In genomic region chr3:118472215-118472799, GRCm38 (mm10) we compare ENCODE assay signal across 21 mouse cellular contexts.
A peak's percentile ranks its signal among the peaks of the same experiment; 100 is the strongest.
DNase-seq lines count a peak whose midpoint lies in the region; ATAC-seq lines count a peak whose summit lies in the region.
"Had no signal": no experiment of that assay in that cellular context is flagged by ENCODE, and none has a peak within 500 bp of the region (broad histone marks: within the 10 kb centered on the region; RNA-seq: fewer than 3 reads in every experiment).

No protein-coding gene starts in this region.

- no peak overlapping the region for H3K4me2 ChIP-seq in neural tube, embryonic 12.5 days (replicated peaks)
- H3K4me2 ChIP-seq in limb, embryonic 13.5 days (replicated peaks): peak overlapping the region; percentile 44
- H3K4me2 ChIP-seq in neural tube, embryonic 15.5 days: no peak overlapping the region
- H3K4me2 ChIP-seq in heart, embryonic 11.5 days: no peak overlapping the region
- H3K4me2 ChIP-seq: embryonic facial prominence, embryonic 12.5 days; forebrain, embryonic 15.5 days; hindbrain, embryonic 14.5 days had no signal

- DNase-seq in embryo, embryonic 10.5 days (ENCODE audit: low spot score): peak; percentile 10
- no peak for DNase-seq in embryo, embryonic 11 days
- DNase-seq in neural tube, embryonic 10.5 days (ENCODE audit: extremely low spot score, low spot score): no peak
- no peak for DNase-seq in heart, adult 8-10 months (ENCODE audit: low spot score)
- DNase-seq: adrenal gland, adult 8-10 months; B cell, adult 2 months; cerebellum, adult 11-12 months; cerebellum, adult 9-10 months; cerebellum, postnatal 25 days; gastrocnemius, postnatal 25 days; heart, postnatal 10 days; heart, postnatal 4 days had no signal

- H3K9ac ChIP-seq in neural tube, embryonic 12.5 days: no peak overlapping the region
- H3K9ac ChIP-seq in limb, embryonic 13.5 days: no peak overlapping the region
- H3K9ac ChIP-seq in neural tube, embryonic 15.5 days (replicated peaks): no peak overlapping the region
- H3K9ac ChIP-seq in heart, embryonic 11.5 days (ENCODE audit: low read depth, low read length): no peak overlapping the region
- H3K9ac ChIP-seq: embryonic facial prominence, embryonic 12.5 days; forebrain, embryonic 15.5 days; hindbrain, embryonic 14.5 days had no signal

- ATAC-seq in neural tube, embryonic 12.5 days (ENCODE audit: low FRiP score, low read depth): peak; percentile 56; the same call in 1 of the 2 replicates
- peak; percentile 59; the same call in 1 of the 2 replicates for ATAC-seq in limb, embryonic 13.5 days (ENCODE audit: low FRiP score, low read depth)
- peak; percentile 45; the same call in 1 of the 2 replicates for ATAC-seq in neural tube, embryonic 15.5 days (ENCODE audit: low FRiP score)
- ATAC-seq in heart, embryonic 11.5 days (replicated peaks; ENCODE audit: insufficient number of reproducible peaks, low FRiP score, low TSS enrichment): no peak
- ATAC-seq: CD4-positive, CD25-positive, alpha-beta regulatory T cell, adult 4 months; forebrain, embryonic 15.5 days had no signal

- H3K36me3 ChIP-seq in neural tube, embryonic 12.5 days: no peaks in the 10 kb centered on the region
- H3K36me3 ChIP-seq in limb, embryonic 13.5 days: no peaks in the 10 kb centered on the region
- no peaks in the 10 kb centered on the region for H3K36me3 ChIP-seq in neural tube, embryonic 15.5 days
- H3K36me3 ChIP-seq in heart, embryonic 11.5 days (ENCODE audit: control insufficient read depth, insufficient read depth, low read length): no peaks in the 10 kb centered on the region
- H3K36me3 ChIP-seq: embryonic facial prominence, embryonic 12.5 days; G1E had no signal

- no peaks in the 10 kb centered on the region for H3K9me3 ChIP-seq in neural tube, embryonic 12.5 days
- no peaks in the 10 kb centered on the region for H3K9me3 ChIP-seq in limb, embryonic 13.5 days
- H3K9me3 ChIP-seq in neural tube, embryonic 15.5 days (replicated peaks): no peaks in the 10 kb centered on the region
- no peaks in the 10 kb centered on the region for H3K9me3 ChIP-seq in heart, embryonic 11.5 days (replicated peaks; ENCODE audit: control insufficient read depth, low read length)
- H3K9me3 ChIP-seq: embryonic facial prominence, embryonic 12.5 days; forebrain, embryonic 15.5 days had no signal

- no peaks in the 10 kb centered on the region for H3K27me3 ChIP-seq in neural tube, embryonic 12.5 days (replicated peaks)
- H3K27me3 ChIP-seq in limb, embryonic 13.5 days: no peaks in the 10 kb centered on the region
- no peaks in the 10 kb centered on the region for H3K27me3 ChIP-seq in neural tube, embryonic 15.5 days (replicated peaks)
- no peaks in the 10 kb centered on the region for H3K27me3 ChIP-seq in heart, embryonic 11.5 days (ENCODE audit: control insufficient read depth, insufficient read depth, low read length)
- H3K27me3 ChIP-seq: embryonic facial prominence, embryonic 12.5 days; forebrain, embryonic 15.5 days had no signal

- 49% methylated on average over 10 of the region's 10 CpGs for WGBS in neural tube, embryonic 12.5 days
- WGBS in limb, embryonic 13.5 days: 13% methylated on average over 10 of the region's 10 CpGs
- WGBS in neural tube, embryonic 15.5 days: 40% methylated on average over 10 of the region's 10 CpGs
- WGBS in heart, embryonic 11.5 days (ENCODE audit: insufficient replicate concordance): 79% methylated on average over 10 of the region's 10 CpGs

- no peak overlapping the region for H3K4me3 ChIP-seq in neural tube, embryonic 12.5 days
- H3K4me3 ChIP-seq in limb, embryonic 13.5 days: no peak overlapping the region
- no peak overlapping the region for H3K4me3 ChIP-seq in neural tube, embryonic 15.5 days (replicated peaks)
- no peak overlapping the region for H3K4me3 ChIP-seq in heart, embryonic 11.5 days (ENCODE audit: low read depth, low read length)
- H3K4me3 ChIP-seq: embryonic facial prominence, embryonic 12.5 days; forebrain, embryonic 15.5 days had no signal

- no peaks in the 10 kb centered on the region; the same call in 1 of the 2 replicates for H3K4me1 ChIP-seq in neural tube, embryonic 12.5 days
- H3K4me1 ChIP-seq in limb, embryonic 13.5 days: peaks cover 10% of the 10 kb centered on the region
- H3K4me1 ChIP-seq in neural tube, embryonic 15.5 days: peaks cover 11% of the 10 kb centered on the region; the same call in 1 of the 2 replicates
- H3K4me1 ChIP-seq in heart, embryonic 11.5 days (ENCODE audit: control insufficient read depth, insufficient read depth, low read length): no peaks in the 10 kb centered on the region
- H3K4me1 ChIP-seq: embryonic facial prominence, embryonic 12.5 days; forebrain, embryonic 15.5 days had no signal

- H3K27ac ChIP-seq in neural tube, embryonic 12.5 days: no peak overlapping the region
- H3K27ac ChIP-seq in limb, embryonic 13.5 days: no peak overlapping the region
- H3K27ac ChIP-seq in neural tube, embryonic 15.5 days (replicated peaks): no peak overlapping the region
- no peak overlapping the region for H3K27ac ChIP-seq in heart, embryonic 11.5 days (ENCODE audit: low read depth, low read length)
- H3K27ac ChIP-seq: embryonic facial prominence, embryonic 12.5 days; forebrain, embryonic 15.5 days; hindbrain, embryonic 14.5 days had no signal
